Mouse (Mus musculus) embryonic facial prominence, embryonic 11.5 days (tissue): ENCODE measurements around the gene Nle1. TPM values are rescaled to one million over a fixed set of nuclear protein-coding genes. Genes with fewer than 3 reads are reported as not detected.
A peak's percentile ranks its signal among the peaks of the same experiment; 100 is the strongest.

ENCODE experiments used
- ATAC-seq: fragments of 200-750 bp; cut with Nextera tagmentation; replicated peaks from 2 replicates; pipeline ENCODE4 v1.8.0; 2017; ENCODE audit warnings: low read depth; ENCODE audit not compliant: insufficient number of reproducible peaks, low FRiP score, low TSS enrichment
- DNase-seq: peaks from one replicate; pipeline ENCODE4 v3.0.0-alpha.2; 2015; ENCODE audit warnings: low spot score
- H3K27ac ChIP-seq: fragments of 300-500 bp; sonication (generic); replicated peaks from 2 replicates; pipeline ENCODE4 v1.5.1; 2014; ENCODE audit warnings: mild to moderate bottlenecking, low read depth, low read length, control low read depth
- H3K27me3 ChIP-seq: fragments of 300-500 bp; sonication (generic); 2 replicates; pipeline ENCODE4 v1.6.1; 2014; ENCODE audit warnings: mild to moderate bottlenecking, low read length, moderate library complexity, mixed read lengths; ENCODE audit not compliant: control insufficient read depth, insufficient read depth
- H3K36me3 ChIP-seq: fragments of 300-500 bp; sonication (generic); replicated peaks from 2 replicates; pipeline ENCODE4 v1.6.1; 2014; ENCODE audit warnings: low read depth, mild to moderate bottlenecking, low read length, moderate library complexity, mixed read lengths; ENCODE audit not compliant: control insufficient read depth, insufficient read depth
- H3K4me1 ChIP-seq: fragments of 300-500 bp; sonication (generic); 2 replicates; pipeline ENCODE4 v1.6.1; 2014; ENCODE audit warnings: low read length, mixed read lengths; ENCODE audit not compliant: control insufficient read depth, insufficient read depth
- H3K4me2 ChIP-seq: fragments of 300-500 bp; sonication (generic); 2 replicates; pipeline ENCODE4 v1.6.1; 2014; ENCODE audit warnings: low read depth, mild to moderate bottlenecking, control low read depth, low read length, moderate library complexity
- H3K4me3 ChIP-seq: fragments of 300-500 bp; sonication (generic); 2 replicates; pipeline ENCODE4 v1.5.1; 2014; ENCODE audit warnings: low read depth, low read length, control low read depth
- H3K9ac ChIP-seq: fragments of 300-500 bp; sonication (generic); replicated peaks from 2 replicates; pipeline ENCODE4 v1.6.1; 2014; ENCODE audit warnings: mild to moderate bottlenecking, control low read depth, low read length
- H3K9me3 ChIP-seq: fragments of 300-500 bp; sonication (generic); replicated peaks from 2 replicates; pipeline ENCODE4 v1.6.1; 2016; ENCODE audit warnings: mild to moderate bottlenecking, low read length, inconsistent platforms, mixed read lengths; ENCODE audit not compliant: control insufficient read depth
- WGBS: fragments of 180-500 bp; shearing (Covaris S2); extraction: QIAGEN DNeasy Blood & Tissue Kit; methylation state at CpG from one replicate; pipeline ENCODE4 v1.1.7; 2014; 5-methylcytosine and 5-hydroxymethylcytosine counted together
- polyA plus RNA-seq: library from polyadenylated mRNA; unstranded; fragments of >200 nt; fragmentation: Nextera tagmentation; extraction: Ambion mirVana; gene quantifications from 2 replicates; pipeline ENCODE4 v1.2.1, GENCODE M21; 2014

Nle1 gene
- polyA plus RNA-seq = 23.2 and 33.7 TPM in 2 replicates

GRCm38 (mm10) chr11:82907651-82908607 is at the start of gene Nle1:
Nle1 (minus strand) TSS chr11:82908411.
- Histone ChIP-seq H3K27ac (no peak within 1 kb of the TSS), H3K9ac (peak within 1 kb of the TSS; percentile 86), H3K4me3 (peak within 1 kb of the TSS; percentile 83), H3K4me2 (peak within 1 kb of the TSS; percentile 81), H3K4me1 (no peaks in the 10 kb centered on the region), H3K36me3 (no peaks in the 10 kb centered on the region; the same call in 1 of the 2 replicates), H3K9me3 (no peaks in the 10 kb centered on the region), H3K27me3 (no peaks in the 10 kb centered on the region)
- ATAC-seq (peak; percentile 66), DNase-seq (peak; percentile 95)
- 2% methylated on average over 73 of the region's 73 CpGs for WGBS

- Histone ChIP-seq H3K4me1 (0 out of 2 replicates have a peak, but pooled peaks cover under 1% of the 10 kb centered on the region), H3K9ac (no peak overlapping the region), H3K4me2 (no peak overlapping the region), H3K4me3 (no peak overlapping the region), H3K27me3 (peaks cover 13% of the 10 kb centered on the region), H3K27ac (no peak overlapping the region), H3K9me3 (no peaks in the 10 kb centered on the region), H3K36me3 (no peaks in the 10 kb centered on the region)
- no peak for DNase-seq
- no peak for ATAC-seq
- 85% methylated on average over 10 of the region's 10 CpGs for WGBS
Observed at GRCm38 (mm10) chr11:82956925-82957324, 48.7 kb upstream of the Nle1 start.

- DNase-seq = no peak
- ATAC-seq = no peak
- peaks cover 28% of the 10 kb centered on the region for H3K27me3 ChIP-seq
- H3K36me3 ChIP-seq = no peaks in the 10 kb centered on the region
- H3K9me3 ChIP-seq = no peaks in the 10 kb centered on the region
- H3K27ac ChIP-seq = no peak overlapping the region
- H3K4me2 ChIP-seq = no peak overlapping the region
- 77% methylated on average over 6 of the region's 6 CpGs for WGBS
- no peak overlapping the region for H3K9ac ChIP-seq
- H3K4me1 ChIP-seq = 0 out of 2 replicates have a peak, but pooled peaks cover 2% of the 10 kb centered on the region
- H3K4me3 ChIP-seq = no peak overlapping the region
Observed at GRCm38 (mm10) chr11:82954631-82955030, 46.4 kb upstream of the Nle1 start.

- Histone ChIP-seq H3K36me3 (no peaks in the 10 kb centered on the region), H3K9ac (no peak overlapping the region), H3K9me3 (no peaks in the 10 kb centered on the region), H3K27ac (no peak overlapping the region), H3K4me1 (0 out of 2 replicates have a peak, but pooled peaks cover 2% of the 10 kb centered on the region), H3K4me2 (no peak overlapping the region), H3K27me3 (peaks cover 28% of the 10 kb centered on the region), H3K4me3 (no peak overlapping the region)
- ATAC-seq (no peak), DNase-seq (no peak)
- 69% methylated on average over 9 of the region's 9 CpGs for WGBS
Observed at GRCm38 (mm10) chr11:82952612-82953542, 44.7 kb upstream of the Nle1 start.

- H3K36me3 ChIP-seq = no peaks in the 10 kb centered on the region
- H3K4me1 ChIP-seq = 0 out of 2 replicates have a peak, but pooled peaks cover 2% of the 10 kb centered on the region
- no peaks in the 10 kb centered on the region for H3K9me3 ChIP-seq
- H3K27me3 ChIP-seq = peaks cover 28% of the 10 kb centered on the region
- H3K27ac ChIP-seq = no peak overlapping the region
- H3K4me2 ChIP-seq = 0 out of 2 replicates have a peak overlapping the region, but pooled peaks have one; percentile 7
- H3K4me3 ChIP-seq = no peak overlapping the region
- DNase-seq = no peak
- 11% methylated on average over 28 of the region's 28 CpGs for WGBS
- no peak for ATAC-seq
- H3K9ac ChIP-seq = no peak overlapping the region
Observed at GRCm38 (mm10) chr11:82951865-82952611, 43.8 kb upstream of the Nle1 start.

GRCm38 (mm10) chr11:82950736-82951481 is 42.7 kb upstream of the Nle1 start, which contains the start of gene Slfn5:
Slfn5 (plus strand) TSS chr11:82951349.
- Histone ChIP-seq H3K4me3 (no peak within 1 kb of the TSS), H3K27me3 (peaks cover 28% of the 10 kb centered on the region)
- no peak for DNase-seq

GRCm38 (mm10) chr11:82949036-82949435 is 40.8 kb upstream of the Nle1 start:
- H3K9me3 ChIP-seq = no peaks in the 10 kb centered on the region
- H3K36me3 ChIP-seq = no peaks in the 10 kb centered on the region
- H3K4me2 ChIP-seq = no peak overlapping the region
- no peak for DNase-seq
- H3K4me1 ChIP-seq = 0 out of 2 replicates have a peak, but pooled peaks cover 2% of the 10 kb centered on the region
- H3K27ac ChIP-seq = no peak overlapping the region
- no peak overlapping the region for H3K9ac ChIP-seq
- no peak overlapping the region for H3K4me3 ChIP-seq
- 86% methylated on average over 9 of the region's 9 CpGs for WGBS
- ATAC-seq = no peak
- peaks cover 28% of the 10 kb centered on the region for H3K27me3 ChIP-seq

More at GRCm38 (mm10) chr11:82950736-82951481, 42.7 kb upstream of the Nle1 start, which contains the start of gene Slfn5:
- H3K36me3 ChIP-seq = no peaks in the 10 kb centered on the region
- 11% methylated on average over 10 of the region's 10 CpGs for WGBS
- no peak within 1 kb of the TSS for H3K9ac ChIP-seq
- H3K4me2 ChIP-seq = 0 out of 2 replicates have a peak within 1 kb of the TSS, but pooled peaks have one; percentile 7
- H3K9me3 ChIP-seq = no peaks in the 10 kb centered on the region
- no peak within 1 kb of the TSS for H3K27ac ChIP-seq
- no peak for ATAC-seq
- H3K4me1 ChIP-seq = 0 out of 2 replicates have a peak, but pooled peaks cover 2% of the 10 kb centered on the region
